Mouse (Mus musculus): ENCODE results near the gene Eva1c. TPM values are rescaled to one million over a fixed set of nuclear protein-coding genes. Genes with fewer than 3 reads are reported as not detected.

Eva1c gene
- polyA plus RNA-seq, 1 experiment, result not detected

DNA sequence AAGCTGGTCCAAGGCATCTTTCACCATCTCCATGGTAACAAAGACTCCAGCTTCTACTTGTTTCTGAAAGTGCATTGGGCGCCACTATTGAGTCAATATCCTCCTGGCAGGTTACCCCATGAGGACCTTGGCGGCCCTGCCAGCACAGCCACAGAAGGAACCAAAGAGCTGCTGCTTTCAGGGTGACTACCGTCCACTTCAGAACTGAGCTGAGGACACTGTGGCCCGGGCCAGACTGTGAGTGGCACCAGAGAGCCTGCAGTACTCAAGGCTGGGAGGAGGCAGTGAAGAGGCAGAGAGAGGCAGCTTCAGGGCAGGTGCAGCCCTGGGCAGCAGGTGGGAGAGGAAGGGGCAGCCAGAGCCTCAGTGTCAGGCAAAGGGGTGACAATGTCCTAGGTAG lies 100.9 kb downstream of the Eva1c start:
- Histone ChIP-seq H3K4me3 (replicated peaks) (no peak overlapping the region), H3K27me3 (replicated peaks) (no peaks in the 10 kb centered on the region), H3K36me3 (replicated peaks; ENCODE audit: low read length) (peaks cover 82% of the 10 kb centered on the region), H3K9me3 (peaks cover 2% of the 10 kb centered on the region), H3K4me1 (peaks cover 5% of the 10 kb centered on the region; the same call in 1 of the 2 replicates)
- TF ChIP-seq GATA1 (IDR thresholded peaks at IDR 0.05; ENCODE audit: borderline replicate concordance, low read length) (no peak), FLI1 (IDR thresholded peaks at IDR 0.05; ENCODE audit: low read length) (no peak)

DNA sequence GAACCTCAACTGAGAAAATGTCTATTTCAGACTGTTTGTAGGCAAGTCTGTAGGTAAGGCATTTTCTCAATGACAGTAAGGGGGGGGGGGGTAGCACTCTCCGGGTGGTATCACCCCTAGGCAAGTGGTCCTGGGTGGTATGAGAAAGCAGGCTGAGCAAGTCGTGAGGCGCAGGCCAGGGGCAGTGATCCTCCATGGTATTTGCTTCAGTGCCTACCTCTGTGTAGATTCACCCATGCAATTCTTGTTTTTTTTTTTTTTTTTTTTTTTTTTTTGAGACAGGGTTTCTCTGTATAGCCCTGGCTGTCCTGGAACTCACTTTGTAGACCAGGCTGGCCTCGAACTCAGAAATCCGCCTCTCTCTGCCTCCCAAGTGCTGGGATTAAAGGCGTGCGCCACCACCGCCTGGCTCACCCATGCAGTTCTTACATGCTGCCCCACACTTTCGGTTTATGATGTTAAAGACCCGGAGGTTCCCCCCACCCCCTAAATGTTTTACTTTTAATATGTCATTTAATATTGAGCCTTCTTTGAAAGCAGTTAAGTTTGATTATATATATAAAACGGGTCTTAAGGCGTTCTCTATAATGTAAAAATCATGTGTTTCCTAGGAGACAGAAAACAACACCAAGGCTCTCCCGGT lies 107.1 kb downstream of the Eva1c start:
- Histone ChIP-seq H3K9me3 (no peaks in the 10 kb centered on the region), H3K4me1 (peaks cover 16% of the 10 kb centered on the region), H3K27me3 (replicated peaks) (no peaks in the 10 kb centered on the region), H3K36me3 (replicated peaks; ENCODE audit: low read length) (peaks cover 46% of the 10 kb centered on the region), H3K4me3 (replicated peaks) (peak overlapping the region; percentile 97)
- TF ChIP-seq GATA1 (IDR thresholded peaks at IDR 0.05; ENCODE audit: borderline replicate concordance, low read length) (no peak), FLI1 (IDR thresholded peaks at IDR 0.05; ENCODE audit: low read length) (no peak)

DNA sequence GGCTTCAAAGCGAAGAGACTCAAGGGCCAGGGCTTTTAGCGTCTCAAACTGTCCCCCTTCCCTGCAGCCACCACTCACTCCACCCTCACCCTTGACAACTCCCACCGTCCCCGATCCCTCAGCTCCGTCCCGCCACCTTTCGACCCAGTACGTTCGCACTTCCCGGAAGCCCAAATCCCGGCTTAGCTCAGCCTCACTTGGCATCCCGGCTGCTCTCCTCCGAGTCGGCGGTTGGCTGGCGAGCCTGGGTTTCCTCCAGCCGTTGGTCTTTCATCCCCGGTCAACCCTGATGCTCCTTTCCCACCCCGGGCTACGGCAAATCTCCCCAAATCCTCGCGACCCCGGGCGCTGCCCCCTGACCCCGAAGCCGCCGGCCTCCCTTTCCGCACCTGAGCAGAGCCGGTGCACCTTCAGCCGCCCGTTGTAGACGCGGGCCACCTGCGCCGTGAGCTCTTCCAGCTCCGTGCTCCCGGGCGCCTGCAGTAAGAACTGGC lies 107.7 kb downstream of the Eva1c start:
- no peak for TF ChIP-seq FLI1 (IDR thresholded peaks at IDR 0.05; ENCODE audit: low read length)

DNA sequence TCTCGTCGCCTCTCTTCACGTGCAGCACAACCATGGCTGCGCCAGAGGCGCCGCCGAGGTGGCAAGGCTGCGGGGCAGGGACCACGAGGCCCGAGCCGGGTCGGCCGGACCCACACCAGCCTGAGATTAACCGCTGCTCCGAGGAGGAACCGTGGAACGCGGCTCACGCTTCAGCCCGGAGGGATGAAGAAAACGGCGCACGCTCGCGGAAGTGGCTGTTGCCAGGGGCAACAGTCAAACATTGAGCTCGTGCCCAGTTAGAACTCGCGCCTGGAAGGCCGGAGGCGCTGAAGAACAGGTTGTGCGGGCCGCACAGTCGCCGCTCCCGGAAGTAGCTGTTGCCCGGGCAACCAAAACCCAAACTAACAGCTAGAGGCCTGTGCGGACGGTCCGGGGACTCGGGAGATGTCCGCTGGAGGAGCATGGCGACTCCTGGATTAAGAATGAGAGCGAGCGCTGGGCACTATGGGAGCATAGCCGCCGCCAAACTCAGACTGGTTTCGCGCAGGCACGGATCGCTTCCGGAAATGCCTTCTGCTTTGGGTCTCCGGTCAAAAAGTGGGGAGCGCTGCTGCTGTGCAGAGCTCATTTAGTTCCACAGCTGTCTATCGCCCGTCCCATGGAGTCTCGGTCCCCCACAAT lies 108.3 kb downstream of the Eva1c start, which contains the start of gene Cfap298:
Gene Cfap298 (minus strand): TSS at position 428 of the 642 bp plus-strand sequence.
- Histone ChIP-seq H3K36me3 (replicated peaks; ENCODE audit: low read length) (peaks cover 38% of the 10 kb centered on the region), H3K4me3 (replicated peaks) (peak within 1 kb of the TSS; percentile 97), H3K27me3 (replicated peaks) (no peaks in the 10 kb centered on the region), H3K9me3 (no peaks in the 10 kb centered on the region), H3K4me1 (peaks cover 16% of the 10 kb centered on the region)
- no peak for TF ChIP-seq GATA1 (IDR thresholded peaks at IDR 0.05; ENCODE audit: borderline replicate concordance, low read length)
- no peak for TF ChIP-seq FLI1 (IDR thresholded peaks at IDR 0.05; ENCODE audit: low read length)

More for the DNA sequence above, 107.7 kb downstream of the Eva1c start:
- Histone ChIP-seq H3K36me3 (replicated peaks; ENCODE audit: low read length) (peaks cover 42% of the 10 kb centered on the region), H3K27me3 (replicated peaks) (no peaks in the 10 kb centered on the region), H3K4me3 (replicated peaks) (peak overlapping the region; percentile 97), H3K9me3 (no peaks in the 10 kb centered on the region), H3K4me1 (peaks cover 16% of the 10 kb centered on the region)

DNA sequence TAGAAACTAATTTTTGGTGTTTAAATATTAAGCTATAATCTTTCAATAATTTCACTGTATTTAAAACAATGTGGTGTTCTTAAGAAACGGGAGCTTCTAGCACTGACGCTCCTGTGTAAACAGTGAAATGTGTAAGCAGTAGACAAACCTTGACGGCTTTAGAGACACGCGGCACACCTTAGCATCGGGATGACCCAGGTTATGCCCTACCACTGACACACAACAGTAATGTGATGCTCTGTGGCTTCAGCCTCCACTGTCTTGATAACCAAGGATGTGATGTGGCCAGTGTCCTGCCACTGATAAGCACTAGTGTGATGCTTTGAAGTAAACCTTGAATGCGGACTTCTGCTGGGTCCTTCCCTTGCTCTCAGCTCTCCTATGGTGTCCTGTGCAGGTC lies 114.7 kb downstream of the Eva1c start:
- H3K9me3 ChIP-seq, result no peaks in the 10 kb centered on the region
- no peaks in the 10 kb centered on the region for H3K27me3 ChIP-seq (replicated peaks)
- peaks cover 74% of the 10 kb centered on the region for H3K36me3 ChIP-seq (replicated peaks; ENCODE audit: low read length)
- TF ChIP-seq FLI1 (IDR thresholded peaks at IDR 0.05; ENCODE audit: low read length), result no peak
- no peak for TF ChIP-seq GATA1 (IDR thresholded peaks at IDR 0.05; ENCODE audit: borderline replicate concordance, low read length)
- H3K4me3 ChIP-seq (replicated peaks), result no peak overlapping the region
- 0 out of 2 replicates have a peak, but pooled peaks cover 3% of the 10 kb centered on the region for H3K4me1 ChIP-seq

DNA sequence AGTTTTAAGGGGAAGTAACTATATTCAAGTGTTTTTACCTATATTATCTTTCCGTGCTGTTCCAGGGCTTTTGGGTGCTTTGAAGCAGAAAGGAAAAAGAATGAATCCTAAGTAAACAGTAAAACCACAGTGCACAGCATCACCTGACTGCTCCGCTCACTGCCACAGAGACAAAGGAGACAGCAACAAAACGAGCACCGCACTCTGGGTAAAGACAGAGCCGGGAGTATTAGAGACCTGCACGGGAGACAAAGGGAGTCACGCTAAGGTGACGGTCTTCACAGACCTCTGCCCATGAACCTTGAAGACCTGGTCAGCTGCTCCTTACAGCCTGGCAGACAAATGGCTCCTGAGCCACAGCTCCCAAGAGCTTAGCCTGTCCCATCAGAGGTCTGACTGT lies 120.5 kb downstream of the Eva1c start:
- Histone ChIP-seq H3K4me3 (replicated peaks) (no peak overlapping the region), H3K27me3 (replicated peaks) (no peaks in the 10 kb centered on the region), H3K36me3 (replicated peaks; ENCODE audit: low read length) (peaks cover 83% of the 10 kb centered on the region), H3K9me3 (no peaks in the 10 kb centered on the region), H3K4me1 (peaks cover 16% of the 10 kb centered on the region)
- TF ChIP-seq GATA1 (IDR thresholded peaks at IDR 0.05; ENCODE audit: borderline replicate concordance, low read length), result no peak
- TF ChIP-seq FLI1 (IDR thresholded peaks at IDR 0.05; ENCODE audit: low read length), result no peak

DNA sequence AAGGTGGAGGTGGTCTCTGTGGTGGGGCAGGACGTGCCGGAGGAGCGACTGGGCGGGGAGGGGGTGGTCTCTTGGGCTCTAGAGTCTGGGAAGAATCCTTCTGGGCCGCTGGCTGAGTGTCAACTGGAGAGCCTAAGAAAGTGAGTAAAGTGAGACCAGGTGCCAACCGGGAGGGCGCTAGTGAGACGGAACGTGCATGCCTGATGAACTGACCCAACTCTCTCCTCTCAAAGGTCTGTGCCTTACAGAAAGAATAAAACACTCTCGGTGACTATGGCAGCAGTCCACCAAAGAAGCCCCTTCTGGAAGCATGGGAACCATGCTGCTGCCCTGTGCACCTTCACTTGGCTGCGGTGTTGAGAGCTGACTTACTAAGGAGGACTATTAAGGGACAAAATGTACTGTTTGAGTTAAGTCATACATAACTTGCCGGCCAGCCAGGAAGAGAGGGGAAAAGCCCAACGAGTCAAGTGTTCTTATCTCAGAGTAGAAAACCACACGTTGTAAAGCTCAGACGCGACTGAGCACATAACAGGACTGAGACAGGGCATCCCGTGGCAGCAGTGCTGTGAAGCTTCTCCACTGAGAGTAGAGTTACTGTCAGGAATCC lies 123.9 kb downstream of the Eva1c start:
- Histone ChIP-seq H3K36me3 (replicated peaks; ENCODE audit: low read length) (peaks cover 79% of the 10 kb centered on the region), H3K4me3 (replicated peaks) (no peak overlapping the region), H3K27me3 (replicated peaks) (no peaks in the 10 kb centered on the region), H3K4me1 (peaks cover 13% of the 10 kb centered on the region), H3K9me3 (no peaks in the 10 kb centered on the region)
- no peak for TF ChIP-seq GATA1 (IDR thresholded peaks at IDR 0.05; ENCODE audit: borderline replicate concordance, low read length)
- TF ChIP-seq FLI1 (IDR thresholded peaks at IDR 0.05; ENCODE audit: low read length), result no peak

DNA sequence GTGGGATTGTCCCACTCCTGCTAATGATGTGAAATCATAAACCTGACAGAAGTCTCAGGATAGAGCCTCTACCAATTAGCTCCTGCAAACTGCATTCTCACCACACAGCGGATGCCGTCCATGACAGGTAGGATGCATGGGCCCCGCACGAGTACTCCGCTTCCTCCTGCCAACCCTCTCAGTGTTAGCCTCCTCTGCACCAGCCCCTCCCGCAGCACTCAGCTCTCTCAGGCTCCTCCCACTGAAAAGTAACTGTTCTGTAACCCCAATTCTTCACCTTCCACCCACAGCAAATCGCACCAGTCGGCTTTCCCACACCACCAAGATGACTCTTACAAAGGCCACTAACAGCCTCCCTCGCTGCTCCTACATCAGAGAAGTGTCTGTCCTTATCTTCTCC lies 126.6 kb downstream of the Eva1c start:
- Histone ChIP-seq H3K4me3 (replicated peaks) (no peak overlapping the region), H3K36me3 (replicated peaks; ENCODE audit: low read length) (peaks cover 78% of the 10 kb centered on the region), H3K27me3 (replicated peaks) (no peaks in the 10 kb centered on the region), H3K4me1 (peaks cover 13% of the 10 kb centered on the region), H3K9me3 (no peaks in the 10 kb centered on the region)
- TF ChIP-seq GATA1 (IDR thresholded peaks at IDR 0.05; ENCODE audit: borderline replicate concordance, low read length) (no peak), FLI1 (IDR thresholded peaks at IDR 0.05; ENCODE audit: low read length) (no peak)

DNA sequence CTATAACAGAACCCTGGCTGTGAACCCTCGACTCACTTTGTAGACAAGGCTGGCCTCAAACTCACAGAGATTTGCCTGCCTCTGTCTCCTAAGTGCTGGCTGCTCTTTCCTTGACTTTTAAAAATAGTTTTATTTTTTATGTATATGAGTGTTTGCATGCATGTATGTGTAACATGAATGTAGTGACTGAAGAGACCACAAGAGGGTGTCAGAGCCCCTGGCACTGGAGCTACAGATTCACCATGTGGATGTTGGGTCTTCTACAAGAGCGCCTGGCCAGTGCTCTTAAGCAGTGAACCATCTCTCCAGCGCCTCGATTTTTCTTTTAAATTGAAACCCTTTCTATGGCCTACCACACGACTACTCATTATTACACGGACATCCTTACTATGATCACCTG lies 127.3 kb downstream of the Eva1c start:
- Histone ChIP-seq H3K36me3 (replicated peaks; ENCODE audit: low read length) (peaks cover 85% of the 10 kb centered on the region), H3K9me3 (no peaks in the 10 kb centered on the region)
- TF ChIP-seq GATA1 (IDR thresholded peaks at IDR 0.05; ENCODE audit: borderline replicate concordance, low read length) (no peak), FLI1 (IDR thresholded peaks at IDR 0.05; ENCODE audit: low read length) (no peak)

More for the DNA sequence above, 127.3 kb downstream of the Eva1c start:
- Histone ChIP-seq H3K4me1 (peaks cover 13% of the 10 kb centered on the region), H3K27me3 (replicated peaks) (no peaks in the 10 kb centered on the region), H3K4me3 (replicated peaks) (no peak overlapping the region)

Other genes with a start within 250 kb of the Eva1c start
- 7.9 and 18.8 TPM in 2 replicates for gene Mis18a, start 99.3 kb upstream of the Eva1c start, polyA plus RNA-seq (2012; ENCODE audit: insufficient read depth, low replicate concordance)
- 3.3 TPM in 1 of 2 replicates, not detected in the other for gene Mrap, start 88.5 kb upstream of the Eva1c start, polyA plus RNA-seq (2012; ENCODE audit: insufficient read depth, low replicate concordance)
- 0.65 and 0.95 TPM in 2 replicates for gene Urb1, start 16.3 kb upstream of the Eva1c start, polyA plus RNA-seq (2012; ENCODE audit: insufficient read depth, low replicate concordance)
- 10.7 and 33.7 TPM in 2 replicates for gene Cfap298, start 108.4 kb downstream of the Eva1c start, polyA plus RNA-seq (2012; ENCODE audit: insufficient read depth, low replicate concordance)
- 4.5 and 14.4 TPM in 2 replicates for gene Synj1, start 184.6 kb downstream of the Eva1c start, polyA plus RNA-seq (2012; ENCODE audit: insufficient read depth, low replicate concordance)
- 2.0 and 4.8 TPM in 2 replicates for gene Paxbp1, start 217.8 kb downstream of the Eva1c start, polyA plus RNA-seq (2012; ENCODE audit: insufficient read depth, low replicate concordance)

Data from megakaryocyte, embryonic 14.5 days (primary cell).